Mouse (Mus musculus) right cerebral cortex, postnatal 36 days (tissue): ENCODE measurements around the gene Lrrc75b.

Experiments
- DNase-seq, 2 experiments: peaks; one replicate each; pipeline ENCODE4 v3.0.0; 2022; ENCODE audit warnings: low spot score in 2 of 2, mixed read lengths in 1 of 2

The Lrrc75b gene

GRCm38 (mm10) chr10:75559676-75560548 is at the start of gene Lrrc75b:
TSS of gene Lrrc75b (minus strand) at chr10:75560330.
- DNase-seq, result peak in 1 of 2 experiments; percentile 36

DNA sequence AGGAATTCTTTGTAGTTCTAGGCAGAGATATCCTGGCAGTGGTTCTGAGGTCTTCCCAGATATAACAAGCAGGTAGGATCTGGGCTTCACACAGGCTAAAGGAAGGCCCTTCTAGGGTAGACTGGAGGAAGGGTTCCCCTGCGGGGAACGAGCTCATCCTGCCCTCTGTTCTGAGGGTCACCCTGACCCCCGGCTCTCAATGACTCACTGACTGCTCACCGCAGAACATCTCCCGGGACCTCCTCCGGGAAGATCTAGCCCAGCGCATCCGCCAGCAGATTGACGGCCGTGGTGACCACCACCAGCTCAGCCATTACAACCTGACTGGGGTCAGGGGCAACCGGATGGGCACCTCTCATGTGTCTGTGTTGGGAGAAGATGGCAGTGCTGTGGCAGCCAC is 48.8 kb upstream of the Lrrc75b start:
- DNase-seq, result no peak

DNA sequence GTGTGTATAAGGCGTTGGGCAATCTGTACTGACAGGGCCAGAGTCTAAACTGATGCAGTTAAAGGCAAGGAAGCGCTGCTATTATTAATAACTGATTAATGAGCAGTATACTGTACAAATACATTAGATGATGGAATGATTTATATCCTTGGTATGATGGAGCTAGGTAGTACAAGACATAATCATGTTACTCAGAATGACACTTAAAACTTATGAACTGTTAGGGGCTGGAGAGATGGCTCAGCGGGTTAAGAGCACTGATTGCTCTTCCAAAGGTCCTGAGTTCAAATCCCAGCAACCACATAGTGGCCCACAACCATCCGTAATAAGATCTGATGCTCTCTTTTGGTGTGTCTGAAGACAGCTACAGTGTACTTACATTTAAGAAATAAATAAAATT is 47.1 kb upstream of the Lrrc75b start:
- DNase-seq, result no peak

GRCm38 (mm10) chr10:75605162-75605846 is 45.2 kb upstream of the Lrrc75b start:
- no peak for DNase-seq

- DNase-seq, result no peak
Observed at GRCm38 (mm10) chr10:75600189-75600730, 40.1 kb upstream of the Lrrc75b start.

- DNase-seq, result no peak
Observed at GRCm38 (mm10) chr10:75595981-75596380, 35.9 kb upstream of the Lrrc75b start.

- no peak for DNase-seq
Observed at GRCm38 (mm10) chr10:75592585-75592984, 32.5 kb upstream of the Lrrc75b start.

- DNase-seq, result peak in 1 of 2 experiments; percentile 12
Observed at GRCm38 (mm10) chr10:75591211-75591894, 31.2 kb upstream of the Lrrc75b start.

- no peak for DNase-seq
Observed at GRCm38 (mm10) chr10:75589651-75590050, 29.5 kb upstream of the Lrrc75b start.

- DNase-seq, result no peak
Observed at GRCm38 (mm10) chr10:75589129-75589528, 29.0 kb upstream of the Lrrc75b start, which contains the start of gene Ggt5. TSS of gene Ggt5 (plus strand) at chr10:75589340.

GRCm38 (mm10) chr10:75588336-75588735 is 28.2 kb upstream of the Lrrc75b start:
- DNase-seq, result no peak

GRCm38 (mm10) chr10:75587781-75588180 is 27.7 kb upstream of the Lrrc75b start:
- no peak for DNase-seq

GRCm38 (mm10) chr10:75586553-75586879 is 26.4 kb upstream of the Lrrc75b start:
- no peak for DNase-seq

DNA sequence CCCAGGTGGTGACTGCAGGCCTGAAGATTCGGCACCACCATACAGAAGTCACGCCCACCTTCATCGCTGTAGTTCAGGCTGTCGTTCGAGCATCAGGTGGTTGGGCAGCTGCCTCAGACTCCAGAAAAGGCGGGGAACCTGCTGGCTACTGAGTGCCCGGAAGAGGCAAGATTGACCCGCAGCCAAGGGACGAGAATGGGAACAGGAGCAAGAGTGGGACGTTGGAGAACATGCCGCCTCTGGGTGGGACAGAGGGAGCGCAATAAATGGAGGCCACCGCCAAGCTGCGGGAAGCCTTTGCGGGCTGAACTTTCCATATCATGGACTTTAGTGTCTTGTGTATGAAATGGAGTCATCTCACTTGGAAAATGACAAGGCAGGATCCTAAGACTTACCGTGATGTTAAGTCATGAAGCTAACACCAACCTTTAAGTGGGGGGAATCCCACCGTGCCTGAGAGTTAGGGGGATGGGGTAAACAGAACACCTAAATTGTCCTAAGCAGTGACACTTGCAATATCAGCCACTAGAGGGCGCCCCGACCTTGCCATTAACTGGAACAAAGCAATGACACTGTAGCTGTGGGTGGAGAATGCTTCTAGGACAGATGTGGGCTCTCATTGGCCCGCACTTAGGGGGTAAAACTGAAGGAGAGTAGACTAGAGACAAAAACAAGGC is 25.9 kb upstream of the Lrrc75b start:
- DNase-seq, result peak; percentile 64 to 81

DNA sequence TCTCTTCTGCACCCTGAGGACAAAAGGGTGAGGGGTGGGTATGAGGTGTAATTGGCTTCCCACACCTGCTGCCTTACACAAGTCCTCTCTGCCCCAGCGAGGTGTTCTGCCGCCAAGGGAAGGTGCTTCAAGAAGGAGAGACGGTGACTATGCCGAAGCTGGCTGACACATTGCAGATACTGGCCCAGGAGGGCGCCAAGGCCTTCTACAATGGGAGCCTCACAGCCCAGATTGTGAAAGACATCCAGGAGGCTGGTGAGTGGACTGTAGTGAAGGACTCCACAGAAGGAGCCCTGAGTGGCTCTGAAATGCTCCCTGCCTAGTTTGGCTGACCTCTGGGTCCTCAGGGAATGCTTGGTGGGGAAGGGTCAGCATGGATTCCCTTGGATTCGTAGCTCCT is 19.0 kb upstream of the Lrrc75b start:
- DNase-seq, result no peak

DNA sequence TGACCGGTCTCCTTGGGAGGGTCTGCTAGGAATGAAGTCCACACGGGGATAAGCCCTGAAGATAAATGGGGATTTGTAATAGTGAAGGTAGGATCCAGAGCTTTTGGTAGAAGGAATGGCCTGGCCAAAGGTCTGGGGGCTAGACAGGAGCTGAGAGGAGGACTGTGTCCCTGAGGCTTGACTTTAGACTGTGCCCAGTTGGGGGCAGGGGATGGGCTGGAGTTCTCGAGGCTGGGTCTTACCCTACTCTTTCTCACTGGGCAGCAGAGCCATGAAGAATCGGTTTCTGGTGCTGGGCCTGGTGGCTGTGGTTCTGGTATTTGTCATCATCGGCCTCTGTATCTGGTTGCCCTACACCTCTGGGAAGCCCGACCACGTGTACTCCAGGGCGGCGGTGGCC is 13.8 kb upstream of the Lrrc75b start:
- no peak for DNase-seq

- DNase-seq, result no peak
Observed at GRCm38 (mm10) chr10:75573181-75573580, 13.1 kb upstream of the Lrrc75b start.

DNA sequence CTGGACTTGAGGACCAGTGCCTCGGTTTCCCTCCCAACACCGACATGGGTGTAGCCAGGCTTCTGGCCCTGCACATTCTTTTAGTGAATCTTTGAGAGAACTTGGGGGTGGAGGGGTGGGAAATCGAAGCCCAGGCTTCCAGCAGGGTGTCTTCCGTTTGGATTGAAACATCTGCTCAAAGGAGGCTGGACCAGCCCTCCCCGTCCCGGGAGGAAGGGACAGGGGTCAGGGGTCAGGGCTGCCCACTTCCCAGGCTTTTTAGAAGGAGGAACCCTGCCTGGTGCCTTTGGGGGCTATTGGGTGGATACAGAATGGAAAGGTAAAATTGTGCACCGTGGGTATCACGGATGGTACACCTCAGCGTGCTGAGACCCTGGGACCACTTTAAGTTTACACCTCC is 11.8 kb upstream of the Lrrc75b start:
- no peak for DNase-seq

DNA sequence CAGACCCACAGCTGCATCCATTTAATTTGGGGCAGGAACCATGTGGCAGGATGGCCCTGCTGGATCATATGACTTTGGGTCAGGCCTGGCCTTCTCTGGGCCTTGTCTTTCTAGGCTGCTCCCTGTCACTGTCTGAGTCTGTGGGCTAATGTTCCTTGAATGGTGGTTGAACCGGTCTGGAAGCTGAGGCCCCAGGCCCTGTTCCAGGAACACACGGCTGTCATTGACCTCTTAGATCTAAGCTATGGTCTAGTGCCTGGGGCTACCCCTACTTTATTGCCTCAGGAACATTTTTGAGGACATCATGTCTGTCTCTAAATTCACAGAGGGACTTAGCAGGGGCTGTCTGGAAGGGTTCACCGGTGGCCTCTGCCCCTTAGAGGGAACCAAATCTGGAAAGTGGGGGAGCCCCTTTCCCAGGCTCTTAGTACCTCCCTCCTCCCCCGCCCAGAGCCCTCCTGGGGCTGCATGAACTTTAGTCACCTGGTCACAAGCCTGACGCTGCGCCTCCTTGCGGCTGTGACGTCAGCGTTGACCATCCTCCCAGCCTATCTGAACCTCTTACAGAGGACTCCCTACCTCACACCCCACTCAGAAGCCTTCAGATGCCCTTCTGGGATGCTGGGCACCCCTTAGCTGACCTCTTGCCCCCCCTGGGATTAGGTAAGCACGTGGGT is 11.0 kb upstream of the Lrrc75b start:
- no peak for DNase-seq

- no peak for DNase-seq
Observed at GRCm38 (mm10) chr10:75568851-75569250, 8.7 kb upstream of the Lrrc75b start.

DNA sequence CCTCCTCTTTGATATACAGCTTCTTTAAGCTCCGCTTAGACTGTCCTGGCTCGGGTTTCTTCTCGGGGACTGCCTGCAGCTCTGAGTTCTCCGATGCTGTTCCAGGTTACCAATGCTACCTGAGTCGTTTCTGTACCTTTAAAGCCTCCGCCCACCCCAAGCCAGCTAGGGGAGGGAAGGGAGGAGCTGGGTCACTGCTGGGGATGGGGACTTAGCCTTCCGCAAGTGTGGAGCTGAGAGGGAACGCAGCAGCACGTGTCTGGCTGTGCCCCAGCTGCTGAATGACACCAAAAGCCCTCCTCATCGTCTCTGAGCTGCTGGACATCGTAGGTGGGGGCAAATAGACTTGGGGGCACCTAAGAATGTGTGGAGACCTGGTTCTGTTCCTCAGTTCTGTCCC is 8.3 kb upstream of the Lrrc75b start:
- no peak for DNase-seq
